Comparison of ENCODE assay signal across 23 mouse cellular contexts in the genomic region with DNA sequence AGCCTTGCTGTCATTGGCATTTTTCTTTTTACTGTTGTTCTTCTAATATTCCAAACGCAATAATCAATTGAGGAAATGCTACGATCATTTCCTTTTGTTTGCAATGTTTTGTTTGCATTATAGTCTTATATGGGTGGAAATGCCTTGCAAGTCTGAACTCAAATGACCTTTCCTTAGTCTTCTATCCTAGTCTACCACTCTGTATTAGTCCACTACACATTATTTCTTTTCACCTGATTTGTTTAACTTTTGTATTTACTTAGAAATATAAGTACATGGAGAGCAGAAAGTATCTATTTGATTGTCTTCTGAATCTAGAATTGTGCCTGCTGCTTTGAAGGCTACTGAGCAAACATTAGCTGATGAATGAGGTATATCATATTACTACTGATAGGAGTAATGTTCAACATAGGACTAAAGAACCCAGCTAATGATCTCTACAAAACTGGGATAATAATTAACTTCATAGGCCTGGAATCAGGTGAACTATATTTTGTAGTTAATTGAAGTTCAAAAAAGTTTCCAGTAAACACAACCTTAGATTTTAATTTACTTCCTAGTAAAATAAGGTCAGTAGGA.
"Had no signal": no experiment of that assay in that cellular context is flagged by ENCODE, and none has a peak within 500 bp of the region (broad histone marks: within the 10 kb centered on the region; RNA-seq: fewer than 3 reads in every experiment).

No protein-coding gene starts in this region.

- ATAC-seq: forebrain, postnatal 0 days; hindbrain, postnatal 0 days had no signal

- H3K9me3 ChIP-seq: heart, embryonic 13.5 days; heart, embryonic 15.5 days; hindbrain, embryonic 13.5 days; hindbrain, embryonic 15.5 days; limb, embryonic 10.5 days; limb, embryonic 12.5 days had no signal

- DNase-seq: forebrain, postnatal 0 days; gastrocnemius, postnatal 14 days; gastrocnemius, postnatal 36 days; heart, adult 11 months; heart, adult 2 months; heart, postnatal 14 days; heart, postnatal 36 days; kidney, adult 11 months; kidney, adult 2 months; kidney, postnatal 14 days; kidney, postnatal 36 days; liver had no signal

- H3K27ac ChIP-seq: heart, adult 2 months; heart, embryonic 13.5 days; heart, embryonic 15.5 days; hindbrain, embryonic 13.5 days; hindbrain, embryonic 15.5 days; hindbrain, postnatal 0 days; layer of hippocampus, adult 2 months; left cerebral cortex, adult 2 months; limb, embryonic 10.5 days; limb, embryonic 12.5 days had no signal

- H3K4me3 ChIP-seq: heart, adult 2 months; heart, embryonic 13.5 days; heart, embryonic 15.5 days; hindbrain, embryonic 13.5 days; hindbrain, embryonic 15.5 days; layer of hippocampus, adult 2 months; left cerebral cortex, adult 2 months; limb, embryonic 10.5 days; limb, embryonic 12.5 days had no signal

- H3K4me1 ChIP-seq: heart, embryonic 13.5 days; heart, embryonic 15.5 days; hindbrain, embryonic 13.5 days; hindbrain, embryonic 15.5 days; limb, embryonic 10.5 days; limb, embryonic 12.5 days had no signal

- H3K27me3 ChIP-seq: heart, embryonic 13.5 days; heart, embryonic 15.5 days; hindbrain, embryonic 13.5 days; hindbrain, embryonic 15.5 days; limb, embryonic 12.5 days had no signal

- H3K9ac ChIP-seq: forebrain, postnatal 0 days; heart, embryonic 13.5 days; heart, embryonic 15.5 days; hindbrain, embryonic 13.5 days; hindbrain, embryonic 15.5 days; limb, embryonic 12.5 days had no signal

- H3K36me3 ChIP-seq: heart, embryonic 13.5 days; heart, embryonic 15.5 days; hindbrain, embryonic 13.5 days; hindbrain, embryonic 15.5 days; limb, embryonic 10.5 days; limb, embryonic 12.5 days had no signal

- H3K4me2 ChIP-seq: heart, embryonic 11.5 days; heart, embryonic 13.5 days; heart, embryonic 15.5 days; hindbrain, embryonic 13.5 days; hindbrain, embryonic 15.5 days; limb, embryonic 12.5 days; liver, embryonic 11.5 days had no signal
